Mouse (Mus musculus): ENCODE data around the gene Matk. TPM values are rescaled to one million over a fixed set of nuclear protein-coding genes. Genes with fewer than 3 reads are reported as not detected.

The Matk gene
- polyA plus RNA-seq, 1 experiment from 2014 or later = 5.6 TPM

DNA sequence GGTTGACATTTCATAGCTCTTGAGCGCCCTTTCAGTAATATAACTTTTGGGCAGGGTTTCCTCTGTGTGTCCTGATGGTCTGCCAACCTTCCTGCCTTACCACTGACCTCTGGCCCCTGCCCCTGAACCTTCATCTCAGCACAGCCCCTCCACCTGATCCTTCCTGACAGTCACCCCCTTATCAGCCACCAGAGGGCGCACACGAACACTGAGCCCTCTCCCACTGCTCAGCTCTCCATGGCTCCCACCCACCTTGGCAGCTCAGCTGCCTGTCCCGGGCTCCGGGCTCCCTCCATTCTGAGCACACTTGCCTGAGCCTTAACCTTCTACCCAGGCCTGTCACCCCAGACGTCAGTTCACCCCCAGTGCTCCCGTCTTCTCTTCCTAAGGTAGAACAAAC, 36.5 kb downstream of the Matk start:
- H3K4me3 ChIP-seq = no peak overlapping the region
- H3K9me3 ChIP-seq = no peaks in the 10 kb centered on the region
- peaks cover 23% of the 10 kb centered on the region for H3K4me1 ChIP-seq
- H3K4me2 ChIP-seq (replicated peaks) = no peak overlapping the region
- H3K36me3 ChIP-seq = no peaks in the 10 kb centered on the region
- ATAC-seq (ENCODE audit: insufficient number of reproducible peaks, insufficient read depth, low FRiP score, low TSS enrichment) = no peak
- no peak overlapping the region for H3K27ac ChIP-seq
- WGBS = 3% methylated on average over 7 of the region's 7 CpGs
- peaks cover 37% of the 10 kb centered on the region for H3K27me3 ChIP-seq
- H3K9ac ChIP-seq = no peak overlapping the region

DNA sequence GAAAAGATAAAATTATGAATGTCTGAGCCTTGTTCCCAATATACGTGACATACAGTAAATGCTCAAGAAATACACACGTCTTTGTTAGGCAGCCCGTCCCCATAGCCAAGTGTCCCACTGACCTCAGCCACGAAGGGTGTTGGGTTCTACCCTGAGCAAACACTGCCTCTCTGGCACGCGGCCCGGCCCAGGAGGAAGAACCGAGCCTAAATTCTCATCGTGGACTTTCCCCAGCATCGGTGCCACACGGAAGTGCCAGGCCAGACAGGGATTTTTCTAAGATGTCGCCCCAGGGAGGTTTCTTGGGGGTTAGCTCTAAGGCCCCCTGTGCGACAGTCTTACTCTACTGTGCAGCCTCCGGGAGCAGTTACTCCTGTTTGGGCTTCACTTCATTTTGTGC, 37.1 kb downstream of the Matk start:
- peaks cover 32% of the 10 kb centered on the region for H3K27me3 ChIP-seq
- no peak overlapping the region for H3K4me2 ChIP-seq (replicated peaks)

GRCm38 (mm10) chr10:81290698-81291460, 38.1 kb downstream of the Matk start:
- H3K27me3 ChIP-seq = peaks cover 23% of the 10 kb centered on the region
- no peak overlapping the region; the same call in 1 of the 2 replicates for H3K27ac ChIP-seq
- 13% methylated on average over 23 of the region's 24 CpGs for WGBS

More for the DNA sequence above, 37.1 kb downstream of the Matk start:
- peaks cover 27% of the 10 kb centered on the region for H3K4me1 ChIP-seq
- H3K9ac ChIP-seq = no peak overlapping the region
- 60% methylated on average over 14 of the region's 14 CpGs for WGBS
- no peaks in the 10 kb centered on the region for H3K36me3 ChIP-seq
- no peak for ATAC-seq (ENCODE audit: insufficient number of reproducible peaks, insufficient read depth, low FRiP score, low TSS enrichment)
- no peaks in the 10 kb centered on the region for H3K9me3 ChIP-seq
- no peak overlapping the region for H3K4me3 ChIP-seq
- H3K27ac ChIP-seq = no peak overlapping the region

GRCm38 (mm10) chr10:81291511-81292104, 38.9 kb downstream of the Matk start, which contains the start of gene Tjp3:
TSS of gene Tjp3 (minus strand) at chr10:81291581.
- H3K4me3 ChIP-seq = peak within 1 kb of the TSS; percentile 67
- H3K36me3 ChIP-seq = no peaks in the 10 kb centered on the region
- peak within 1 kb of the TSS; percentile 98 for H3K4me2 ChIP-seq (replicated peaks)
- H3K4me1 ChIP-seq = peaks cover 27% of the 10 kb centered on the region
- ATAC-seq (ENCODE audit: insufficient number of reproducible peaks, insufficient read depth, low FRiP score, low TSS enrichment) = no peak
- no peak within 1 kb of the TSS for H3K9ac ChIP-seq
- H3K9me3 ChIP-seq = no peaks in the 10 kb centered on the region
- no peak within 1 kb of the TSS; the same call in 1 of the 2 replicates for H3K27ac ChIP-seq
- WGBS = 75% methylated on average over 9 of the region's 9 CpGs
- H3K27me3 ChIP-seq = peaks cover 23% of the 10 kb centered on the region

More at GRCm38 (mm10) chr10:81290698-81291460, 38.1 kb downstream of the Matk start:
- H3K36me3 ChIP-seq = no peaks in the 10 kb centered on the region
- ATAC-seq (ENCODE audit: insufficient number of reproducible peaks, insufficient read depth, low FRiP score, low TSS enrichment) = no peak
- peaks cover 27% of the 10 kb centered on the region for H3K4me1 ChIP-seq
- no peak overlapping the region for H3K9ac ChIP-seq
- H3K4me3 ChIP-seq = 0 out of 2 replicates have a peak overlapping the region, but pooled peaks have one; percentile 7
- H3K9me3 ChIP-seq = no peaks in the 10 kb centered on the region
- H3K4me2 ChIP-seq (replicated peaks) = no peak overlapping the region; the same call in 1 of the 2 replicates

DNA sequence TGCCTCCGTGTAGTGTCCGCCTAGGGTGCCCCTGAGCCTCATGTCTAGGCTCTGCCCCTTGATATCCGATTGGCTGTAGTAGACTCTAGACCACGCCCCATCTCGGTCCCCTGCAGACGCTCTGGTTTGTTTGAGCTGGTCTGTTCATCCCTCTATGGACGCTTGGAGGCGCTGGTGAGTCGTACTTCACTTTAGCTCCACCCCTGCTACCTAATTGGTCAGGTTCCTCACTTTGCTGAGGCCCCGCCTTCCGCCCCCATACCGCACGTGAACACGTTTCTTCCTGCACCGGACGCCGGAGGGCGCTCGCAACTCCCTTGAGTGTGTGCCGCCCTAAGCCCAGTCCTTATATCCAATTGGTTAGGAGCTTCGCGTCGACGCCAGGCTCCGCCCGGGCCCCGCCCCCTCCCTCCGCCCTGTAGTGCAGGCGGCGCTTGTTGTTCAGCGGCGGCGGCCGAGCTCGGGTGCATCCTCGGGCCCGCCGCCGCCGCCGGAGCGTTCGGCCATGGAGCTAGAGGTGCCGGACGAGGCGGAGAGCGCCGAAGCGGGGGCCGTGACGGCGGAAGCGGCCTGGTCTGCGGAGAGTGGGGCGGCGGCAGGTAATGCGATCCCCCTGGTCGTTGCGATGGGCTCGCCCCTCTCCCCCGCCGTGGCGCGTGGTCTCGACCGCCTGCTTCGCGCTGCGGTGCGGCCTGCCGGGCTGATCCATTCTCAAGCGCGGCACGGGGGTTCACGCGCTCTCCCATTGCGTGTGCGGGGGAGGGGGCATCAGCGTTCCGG, 40.0 kb downstream of the Matk start, which contains the start of gene Pip5k1c:
Gene Pip5k1c, plus strand, starts transcription at position 410 of the 780 bp plus-strand sequence.
- Histone ChIP-seq H3K4me3 (peak within 1 kb of the TSS; percentile 67), H3K36me3 (no peaks in the 10 kb centered on the region), H3K4me1 (peaks cover 32% of the 10 kb centered on the region), H3K27me3 (peaks cover 23% of the 10 kb centered on the region), H3K9me3 (no peaks in the 10 kb centered on the region), H3K4me2 (replicated peaks) (peak within 1 kb of the TSS; percentile 98), H3K9ac (peak within 1 kb of the TSS; percentile 78), H3K27ac (peak within 1 kb of the TSS; percentile 64)
- under 1% methylated on average over 80 of the region's 80 CpGs for WGBS
- peak; percentile 89 for ATAC-seq (ENCODE audit: insufficient number of reproducible peaks, insufficient read depth, low FRiP score, low TSS enrichment)

DNA sequence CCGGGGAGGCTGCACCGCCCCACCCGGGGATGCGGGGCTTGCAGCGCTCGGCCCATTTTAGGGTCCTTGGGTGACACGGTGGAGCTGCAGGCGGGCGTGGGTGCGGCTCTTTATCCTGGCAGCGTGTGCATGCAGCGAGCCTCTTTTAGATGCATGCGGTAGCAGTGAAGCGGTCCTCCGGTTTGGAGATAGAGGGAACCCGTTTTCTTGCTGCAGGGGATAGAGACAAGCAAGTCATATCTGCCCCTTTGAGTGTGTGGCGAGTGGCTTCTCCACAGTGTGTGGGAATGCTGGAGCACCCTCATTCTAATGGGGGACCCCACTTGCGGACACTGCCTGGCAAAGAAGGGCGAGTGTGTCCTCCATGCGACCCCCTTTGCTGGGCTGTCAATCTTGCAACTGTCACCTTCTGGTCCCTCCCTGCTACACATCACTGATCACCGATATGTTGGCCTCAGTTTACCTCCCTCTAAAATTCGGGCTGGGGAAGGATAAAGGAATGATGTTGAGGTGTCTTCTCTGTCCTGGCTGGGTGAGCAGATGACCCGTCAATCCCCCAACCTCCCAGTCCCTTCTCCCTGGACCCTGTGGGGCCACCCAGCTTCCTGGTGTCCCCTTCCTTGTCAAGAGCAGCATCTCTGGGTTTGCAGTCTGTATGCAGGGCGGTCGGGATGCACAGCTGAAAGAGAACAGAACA, 40.7 kb downstream of the Matk start:
- 3% methylated on average over 25 of the region's 25 CpGs for WGBS
- Histone ChIP-seq H3K4me1 (peaks cover 32% of the 10 kb centered on the region), H3K27ac (peak overlapping the region; percentile 64), H3K4me3 (peak overlapping the region; percentile 67), H3K27me3 (peaks cover 23% of the 10 kb centered on the region), H3K4me2 (replicated peaks) (peak overlapping the region; percentile 98), H3K9me3 (no peaks in the 10 kb centered on the region), H3K9ac (peak overlapping the region; percentile 78), H3K36me3 (no peaks in the 10 kb centered on the region)
- no peak; the same call in 1 of the 2 replicates for ATAC-seq (ENCODE audit: insufficient number of reproducible peaks, insufficient read depth, low FRiP score, low TSS enrichment)

GRCm38 (mm10) chr10:81294442-81294841, 41.7 kb downstream of the Matk start:
- ATAC-seq (ENCODE audit: insufficient number of reproducible peaks, insufficient read depth, low FRiP score, low TSS enrichment) = no peak
- Histone ChIP-seq H3K27ac (no peak overlapping the region), H3K27me3 (peaks cover 23% of the 10 kb centered on the region), H3K9ac (peak overlapping the region; percentile 78), H3K4me2 (replicated peaks) (peak overlapping the region; percentile 98), H3K36me3 (no peaks in the 10 kb centered on the region), H3K4me1 (peaks cover 38% of the 10 kb centered on the region), H3K9me3 (no peaks in the 10 kb centered on the region), H3K4me3 (peak overlapping the region; percentile 67)
- 48% methylated on average over 8 of the region's 8 CpGs for WGBS

- Histone ChIP-seq H3K27ac (no peak overlapping the region), H3K9me3 (no peaks in the 10 kb centered on the region), H3K4me1 (peaks cover 38% of the 10 kb centered on the region), H3K4me3 (no peak overlapping the region), H3K9ac (peak overlapping the region; percentile 78; the same call in 1 of the 2 replicates), H3K36me3 (no peaks in the 10 kb centered on the region), H3K4me2 (replicated peaks) (no peak overlapping the region), H3K27me3 (peaks cover 18% of the 10 kb centered on the region)
- 94% methylated on average over 6 of the region's 6 CpGs for WGBS
- ATAC-seq (ENCODE audit: insufficient number of reproducible peaks, insufficient read depth, low FRiP score, low TSS enrichment) = no peak
These were observed 42.5 kb downstream of the Matk start for GRCm38 (mm10) chr10:81295185-81295584.

GRCm38 (mm10) chr10:81297246-81297645, 44.5 kb downstream of the Matk start:
- H3K27ac ChIP-seq = no peak overlapping the region
- no peaks in the 10 kb centered on the region for H3K27me3 ChIP-seq
- H3K36me3 ChIP-seq = 0 out of 2 replicates have a peak, but pooled peaks cover 6% of the 10 kb centered on the region
- H3K9ac ChIP-seq = no peak overlapping the region
- ATAC-seq (ENCODE audit: insufficient number of reproducible peaks, insufficient read depth, low FRiP score, low TSS enrichment) = no peak
- H3K4me2 ChIP-seq (replicated peaks) = no peak overlapping the region
- H3K4me3 ChIP-seq = no peak overlapping the region
- H3K9me3 ChIP-seq = no peaks in the 10 kb centered on the region
- 73% methylated on average over 6 of the region's 6 CpGs for WGBS
- H3K4me1 ChIP-seq = peaks cover 30% of the 10 kb centered on the region

GRCm38 (mm10) chr10:81297845-81298244, 45.1 kb downstream of the Matk start:
- Histone ChIP-seq H3K27me3 (no peaks in the 10 kb centered on the region), H3K36me3 (0 out of 2 replicates have a peak, but pooled peaks cover 6% of the 10 kb centered on the region), H3K4me2 (replicated peaks) (no peak overlapping the region), H3K4me1 (peaks cover 30% of the 10 kb centered on the region), H3K9me3 (no peaks in the 10 kb centered on the region), H3K9ac (no peak overlapping the region), H3K27ac (no peak overlapping the region), H3K4me3 (no peak overlapping the region)
- ATAC-seq (ENCODE audit: insufficient number of reproducible peaks, insufficient read depth, low FRiP score, low TSS enrichment) = no peak
- WGBS = 40% methylated on average over 10 of the region's 10 CpGs
